Mouse (Mus musculus) layer of hippocampus, postnatal 14 days (tissue): ENCODE results near the gene Wdr89. TPM values are rescaled to one million over a fixed set of nuclear protein-coding genes. Genes with fewer than 3 reads are reported as not detected.

Experiments used
- DNase-seq, 2 experiments: peaks; one replicate each; pipeline ENCODE4 v3.0.0; 2021 to 2022; ENCODE audit warnings: low spot score in 2 of 2, mixed read lengths in 1 of 2
- total RNA-seq, 2 experiments: library from RNA; stranded (reverse); gene quantifications; 2 replicates each; pipeline ENCODE4 v1.2.3; 2021

Gene Wdr89
- total RNA-seq, 2 experiments from 2014 or later = 2.7 to 4.0 TPM

- no peak for DNase-seq
These were observed 52.5 kb downstream of the Wdr89 start for GRCm38 (mm10) chr12:75616841-75617240.

DNA sequence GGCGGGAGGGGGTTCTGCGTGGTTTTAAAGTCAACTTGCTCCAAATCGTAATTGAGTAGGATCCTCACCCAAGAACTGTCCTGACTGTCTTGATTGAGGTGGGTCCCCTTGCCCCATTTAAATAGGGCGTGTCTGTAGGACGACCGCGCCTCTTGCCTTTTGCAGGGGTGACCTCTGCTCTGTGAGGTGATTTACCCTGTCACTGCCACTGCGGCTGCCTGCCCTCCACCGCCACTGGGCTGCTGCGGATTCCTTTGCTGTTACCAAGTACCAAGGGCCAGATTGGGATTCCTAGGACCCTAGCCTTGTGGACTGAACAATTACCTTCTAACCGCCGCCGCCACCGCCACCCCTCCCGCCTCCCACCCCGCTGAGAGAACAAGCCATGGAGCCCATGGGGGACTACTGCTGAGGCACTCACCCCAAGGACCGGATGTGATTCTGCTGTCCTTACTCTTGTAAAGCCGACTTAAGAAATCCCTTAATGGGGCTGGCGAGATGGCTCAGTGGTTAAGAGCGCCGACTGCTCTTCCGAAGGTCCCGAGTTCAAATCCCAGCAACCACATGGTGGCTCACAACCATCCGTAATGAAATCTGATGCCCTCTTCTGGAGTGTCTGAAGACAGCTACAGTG is 53.1 kb downstream of the Wdr89 start:
- no peak for DNase-seq

DNA sequence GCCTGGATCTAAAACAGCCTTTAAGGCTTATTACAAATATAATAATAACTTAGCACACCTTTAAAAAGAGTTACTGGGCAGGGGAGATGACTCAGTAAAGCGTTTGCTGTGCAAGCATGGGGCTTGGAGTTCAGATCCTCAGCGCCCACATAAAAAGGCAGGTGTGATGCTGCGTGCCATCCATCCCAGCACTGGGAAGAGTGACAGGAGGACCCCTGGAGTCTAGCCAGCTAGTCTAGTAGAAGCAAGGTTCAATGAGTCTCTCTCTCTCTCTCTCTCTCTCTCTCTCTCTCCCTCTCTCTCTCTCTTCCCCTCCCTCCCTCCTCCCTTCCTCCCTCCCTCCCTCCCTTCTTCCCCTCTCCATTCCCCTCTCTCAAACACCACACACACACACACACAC is 53.8 kb downstream of the Wdr89 start:
- DNase-seq = no peak

- DNase-seq = peak; percentile 24 to 31
These were observed 56.6 kb downstream of the Wdr89 start for GRCm38 (mm10) chr12:75612711-75613110.

DNA sequence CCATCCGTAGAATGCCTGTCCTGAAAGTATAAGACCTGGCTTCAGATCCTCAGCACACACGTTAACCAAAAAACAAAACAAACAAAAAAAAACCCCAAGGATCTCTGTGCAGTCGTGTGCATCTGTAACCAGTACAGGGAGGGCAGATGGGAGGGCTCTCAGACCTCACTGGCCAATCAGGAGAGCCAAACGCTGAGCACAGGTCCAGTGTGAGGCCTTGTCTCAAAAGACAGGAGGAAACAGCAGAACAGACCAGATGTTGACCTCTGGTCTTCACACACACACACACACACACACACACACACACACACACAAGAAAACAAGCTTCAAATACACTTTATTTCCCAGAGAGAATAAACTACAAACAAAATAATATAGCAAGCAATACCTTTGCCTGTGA is 69.8 kb downstream of the Wdr89 start:
- DNase-seq = no peak

- no peak for DNase-seq
These were observed 70.3 kb downstream of the Wdr89 start for GRCm38 (mm10) chr12:75598988-75599387.

DNA sequence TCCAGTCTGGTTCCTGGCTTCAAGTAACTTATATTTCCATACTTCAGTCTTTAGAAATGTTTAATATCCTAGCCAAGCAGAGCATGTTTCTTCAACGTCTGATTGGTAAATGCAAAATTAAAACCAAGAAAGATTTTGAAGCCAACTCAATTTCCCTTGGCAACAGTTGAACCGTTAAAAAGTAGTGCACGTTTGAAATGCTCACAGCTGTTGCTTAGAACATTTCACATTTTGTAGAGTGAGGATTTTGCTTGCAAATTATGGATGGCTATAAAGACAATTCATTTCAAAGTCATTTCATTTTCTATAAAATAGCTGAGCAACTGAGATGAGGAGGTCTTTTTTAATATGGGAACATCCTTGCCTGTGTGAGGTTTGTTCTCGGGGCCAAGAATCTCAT is 71.6 kb downstream of the Wdr89 start:
- peak in 1 of 2 experiments; percentile 48 for DNase-seq

GRCm38 (mm10) chr12:75596154-75597002 is 73.0 kb downstream of the Wdr89 start, which contains the start of gene Ppp2r5e:
Gene Ppp2r5e (minus strand): TSS chr12:75596245.
- peak; percentile 97 to 99 for DNase-seq

- DNase-seq = peak in 1 of 2 experiments; percentile 12
These were observed 73.8 kb downstream of the Wdr89 start for GRCm38 (mm10) chr12:75595291-75596153.

GRCm38 (mm10) chr12:75594404-75594803 is 74.9 kb downstream of the Wdr89 start:
- DNase-seq = no peak

DNA sequence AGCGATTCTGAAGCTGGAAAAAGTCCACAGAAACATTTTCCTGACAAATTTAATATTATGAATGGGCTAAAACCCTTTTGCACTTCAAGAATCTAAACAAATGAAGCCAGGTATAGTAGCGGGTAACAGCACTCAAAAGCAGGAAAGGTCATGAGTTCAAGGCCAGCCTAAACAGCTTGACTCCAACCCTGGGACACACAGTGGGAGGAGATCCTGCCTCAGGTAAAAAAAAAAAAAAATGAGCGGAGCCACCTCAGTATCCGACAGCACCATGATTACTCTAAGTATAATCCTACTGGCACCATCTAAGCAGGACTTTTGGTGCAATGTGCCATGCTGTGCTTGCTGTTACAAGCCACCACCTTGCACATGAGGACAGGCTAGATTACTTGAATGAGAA is 75.5 kb downstream of the Wdr89 start:
- no peak for DNase-seq

GRCm38 (mm10) chr12:75587501-75587900 is 81.8 kb downstream of the Wdr89 start:
- DNase-seq = no peak

DNA sequence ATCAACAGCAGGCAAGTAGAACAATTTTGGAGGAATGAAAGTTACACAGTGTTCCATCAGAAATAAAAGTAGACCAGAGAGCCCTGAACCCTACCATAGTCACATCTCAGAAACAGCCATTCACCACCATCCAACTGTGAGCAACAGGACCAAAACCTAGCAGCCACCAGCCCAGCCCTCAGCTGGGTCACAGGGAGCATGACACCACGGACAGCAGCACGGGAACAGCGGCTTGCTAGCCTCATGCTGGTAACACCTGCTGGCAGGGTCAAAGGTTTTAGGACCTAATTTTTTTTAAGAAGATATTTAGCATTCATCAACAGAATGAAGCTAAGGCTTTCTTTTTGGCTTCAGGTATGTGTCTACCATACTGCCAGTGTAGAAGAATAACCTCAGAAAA is 85.6 kb downstream of the Wdr89 start:
- no peak for DNase-seq

Other genes with a start within 250 kb of the Wdr89 start
- gene Ppp2r5e, start 73.3 kb downstream of the Wdr89 start, total RNA-seq = 10 to 100 TPM; 79.3 to 81.5 TPM
- 10 to 100 TPM; 31.4 to 32.3 TPM for gene Sgpp1, start 66.2 kb upstream of the Wdr89 start, total RNA-seq
- 10 to 100 TPM; 23.4 to 29.0 TPM for gene Syne2, start 148.6 kb upstream of the Wdr89 start, total RNA-seq